In the genomic region with DNA sequence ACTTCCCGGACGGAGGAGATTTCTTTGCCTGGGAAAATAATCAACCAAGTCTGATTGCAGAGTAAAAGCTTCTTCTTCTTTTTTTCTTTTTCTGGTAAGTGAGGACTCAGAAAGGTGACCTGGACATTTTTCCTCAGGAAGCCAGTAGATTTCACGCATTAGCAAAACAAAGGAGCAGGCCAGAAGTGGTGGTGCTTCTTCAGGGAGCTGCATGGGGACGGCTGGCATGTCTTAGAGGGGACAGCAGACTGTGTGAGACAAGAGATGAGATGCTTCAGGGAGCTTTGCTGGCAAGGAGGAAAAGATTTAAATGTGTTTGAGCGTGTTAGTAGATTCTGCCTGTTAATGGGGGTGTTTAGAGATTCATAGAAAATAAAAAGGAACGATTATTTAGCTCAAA, we compare ENCODE assay signal across 20 mouse cellular contexts.
DNase-seq lines count a peak whose midpoint lies in the region; ATAC-seq and TF ChIP-seq lines count a peak whose summit lies in the region.
"Had no signal": no experiment of that assay in that cellular context is flagged by ENCODE, and none has a peak within 500 bp of the region (broad histone marks: within the 10 kb centered on the region; RNA-seq: fewer than 3 reads in every experiment).

No protein-coding gene starts in this region.

- H3K79me2 ChIP-seq in heart, adult 2 months (replicated peaks; ENCODE audit: control insufficient read depth, insufficient read depth, low read length), result no peaks in the 10 kb centered on the region

- H3K36me3 ChIP-seq in heart, adult 2 months (ENCODE audit: control insufficient read depth, insufficient read depth, low read length), result no peaks in the 10 kb centered on the region
- no peaks in the 10 kb centered on the region for H3K36me3 ChIP-seq in intestine, embryonic 15.5 days
- no peaks in the 10 kb centered on the region for H3K36me3 ChIP-seq in intestine, embryonic 16.5 days (ENCODE audit: control insufficient read depth, insufficient read depth, low read length)
- no peaks in the 10 kb centered on the region for H3K36me3 ChIP-seq in midbrain, embryonic 16.5 days (ENCODE audit: control insufficient read depth, insufficient read depth, low read length)
- H3K36me3 ChIP-seq in midbrain, embryonic 15.5 days (replicated peaks), result no peaks in the 10 kb centered on the region
- no peaks in the 10 kb centered on the region for H3K36me3 ChIP-seq in embryonic facial prominence, embryonic 14.5 days (ENCODE audit: control insufficient read depth, insufficient read depth, low read length)
- H3K36me3 ChIP-seq: kidney, embryonic 15.5 days; limb, embryonic 15.5 days; liver, embryonic 15.5 days; neural tube, embryonic 12.5 days had no signal

- no peak for TF ChIP-seq CTCF in heart, adult 2 months (IDR thresholded peaks at IDR 0.05)

- peak overlapping the region; percentile 6; the same call in 1 of the 2 replicates for H3K4me3 ChIP-seq in heart, adult 2 months
- no peak overlapping the region for H3K4me3 ChIP-seq in intestine, embryonic 15.5 days (replicated peaks)
- no peak overlapping the region for H3K4me3 ChIP-seq in intestine, embryonic 16.5 days (ENCODE audit: low read length)
- no peak overlapping the region for H3K4me3 ChIP-seq in midbrain, embryonic 16.5 days (ENCODE audit: low read depth, low read length)
- H3K4me3 ChIP-seq in midbrain, embryonic 15.5 days, result no peak overlapping the region
- H3K4me3 ChIP-seq in embryonic facial prominence, embryonic 14.5 days (ENCODE audit: low read depth, low read length), result no peak overlapping the region
- H3K4me3 ChIP-seq: kidney, embryonic 15.5 days; limb, embryonic 15.5 days; liver, embryonic 15.5 days; megakaryocyte, embryonic 14.5 days; neural tube, embryonic 12.5 days had no signal

- H3K4me2 ChIP-seq in intestine, embryonic 15.5 days (replicated peaks), result 0 out of 2 replicates have a peak overlapping the region, but pooled peaks have one; percentile 19
- H3K4me2 ChIP-seq in intestine, embryonic 16.5 days (ENCODE audit: low read depth, low read length), result no peak overlapping the region
- H3K4me2 ChIP-seq in midbrain, embryonic 16.5 days (ENCODE audit: low read length), result peak overlapping the region; percentile 5; the same call in 1 of the 2 replicates
- no peak overlapping the region for H3K4me2 ChIP-seq in midbrain, embryonic 15.5 days
- H3K4me2 ChIP-seq in embryonic facial prominence, embryonic 14.5 days (ENCODE audit: low read depth, low read length), result peak overlapping the region; percentile 19
- H3K4me2 ChIP-seq: kidney, embryonic 15.5 days; limb, embryonic 15.5 days; liver, embryonic 15.5 days; neural tube, embryonic 12.5 days had no signal

- H3K9ac ChIP-seq in heart, adult 2 months (ENCODE audit: low read depth, low read length), result no peak overlapping the region
- H3K9ac ChIP-seq in intestine, embryonic 15.5 days, result no peak overlapping the region
- H3K9ac ChIP-seq in intestine, embryonic 16.5 days (ENCODE audit: low read depth, low read length), result no peak overlapping the region
- no peak overlapping the region for H3K9ac ChIP-seq in midbrain, embryonic 16.5 days (ENCODE audit: low read depth, low read length)
- H3K9ac ChIP-seq in midbrain, embryonic 15.5 days, result no peak overlapping the region
- no peak overlapping the region for H3K9ac ChIP-seq in embryonic facial prominence, embryonic 14.5 days (ENCODE audit: low read depth, low read length)
- H3K9ac ChIP-seq: kidney, embryonic 15.5 days; limb, embryonic 15.5 days; liver, embryonic 15.5 days; neural tube, embryonic 12.5 days had no signal

- no peak for ATAC-seq in intestine, embryonic 15.5 days
- no peak for ATAC-seq in intestine, embryonic 16.5 days
- no peak for ATAC-seq in midbrain, embryonic 16.5 days
- ATAC-seq in midbrain, embryonic 15.5 days (replicated peaks), result no peak
- no peak for ATAC-seq in embryonic facial prominence, embryonic 14.5 days (ENCODE audit: low read depth)
- ATAC-seq: activated CD4-positive, CD25-positive, alpha-beta regulatory T cell, adult 4 months; forebrain, embryonic 14.5 days had no signal

- H3K27ac ChIP-seq in heart, adult 2 months, result no peak overlapping the region; the same call in 1 of the 2 replicates
- no peak overlapping the region for H3K27ac ChIP-seq in intestine, embryonic 15.5 days
- no peak overlapping the region for H3K27ac ChIP-seq in intestine, embryonic 16.5 days (ENCODE audit: low read length)
- no peak overlapping the region for H3K27ac ChIP-seq in midbrain, embryonic 16.5 days (ENCODE audit: low read length)
- H3K27ac ChIP-seq in midbrain, embryonic 15.5 days, result no peak overlapping the region
- no peak overlapping the region for H3K27ac ChIP-seq in embryonic facial prominence, embryonic 14.5 days (replicated peaks; ENCODE audit: low read depth, low read length)
- H3K27ac ChIP-seq: kidney, embryonic 15.5 days; limb, embryonic 15.5 days; liver, embryonic 15.5 days; neural tube, embryonic 12.5 days had no signal

- no peaks in the 10 kb centered on the region for H3K9me3 ChIP-seq in intestine, embryonic 15.5 days
- no peaks in the 10 kb centered on the region for H3K9me3 ChIP-seq in intestine, embryonic 16.5 days (ENCODE audit: control insufficient read depth, low read length)
- H3K9me3 ChIP-seq in midbrain, embryonic 16.5 days (replicated peaks; ENCODE audit: control insufficient read depth, low read length, poor library complexity, severe bottlenecking), result no peaks in the 10 kb centered on the region
- no peaks in the 10 kb centered on the region for H3K9me3 ChIP-seq in midbrain, embryonic 15.5 days
- no peaks in the 10 kb centered on the region for H3K9me3 ChIP-seq in embryonic facial prominence, embryonic 14.5 days (ENCODE audit: control insufficient read depth, low read length)
- H3K9me3 ChIP-seq: kidney, embryonic 15.5 days; limb, embryonic 15.5 days; liver, embryonic 15.5 days; neural tube, embryonic 12.5 days had no signal

- intact Hi-C loops in heart, adult 2 months (cut with DNase I), result no loop called here

- no peaks in the 10 kb centered on the region for H3K4me1 ChIP-seq in heart, adult 2 months (ENCODE audit: control insufficient read depth, insufficient read depth, low read length)
- H3K4me1 ChIP-seq in intestine, embryonic 15.5 days (replicated peaks), result no peaks in the 10 kb centered on the region
- H3K4me1 ChIP-seq in intestine, embryonic 16.5 days (ENCODE audit: control insufficient read depth, insufficient read depth, low read length), result no peaks in the 10 kb centered on the region
- H3K4me1 ChIP-seq in midbrain, embryonic 16.5 days (ENCODE audit: control insufficient read depth, insufficient read depth, low read length), result peaks cover 5% of the 10 kb centered on the region
- H3K4me1 ChIP-seq in midbrain, embryonic 15.5 days, result peaks cover 8% of the 10 kb centered on the region; the same call in 1 of the 2 replicates
- H3K4me1 ChIP-seq in embryonic facial prominence, embryonic 14.5 days (ENCODE audit: control insufficient read depth, insufficient read depth, low read length), result peaks cover 8% of the 10 kb centered on the region; the same call in 1 of the 2 replicates
- H3K4me1 ChIP-seq: kidney, embryonic 15.5 days; liver, embryonic 15.5 days; neural tube, embryonic 12.5 days had no signal

- no peak for DNase-seq in heart, adult 2 months
- DNase-seq in heart, postnatal 4 days, result no peak
- no peak for DNase-seq in embryonic facial prominence, embryonic 14.5 days (ENCODE audit: low spot score)
- no peak for DNase-seq in adrenal gland, postnatal 14 days
- DNase-seq: adrenal gland, postnatal 36 days; cerebellum, adult 8-10 months; gastrocnemius, postnatal 25 days; heart, postnatal 36 days; layer of hippocampus, postnatal 36 days had no signal

- WGBS in heart, adult 2 months, result 58% methylated on average over 6 of the region's 6 CpGs
- 75% methylated on average over 6 of the region's 6 CpGs for WGBS in intestine, embryonic 15.5 days
- WGBS in intestine, embryonic 16.5 days, result 77% methylated on average over 6 of the region's 6 CpGs
- WGBS in midbrain, embryonic 16.5 days, result 44% methylated on average over 6 of the region's 6 CpGs
- 49% methylated on average over 6 of the region's 6 CpGs for WGBS in midbrain, embryonic 15.5 days
- WGBS in embryonic facial prominence, embryonic 14.5 days, result 56% methylated on average over 6 of the region's 6 CpGs

- no peak for TF ChIP-seq POLR2A in heart, adult 2 months (IDR thresholded peaks at IDR 0.05; ENCODE audit: insufficient read depth, low read depth, low read length)

- H3K27me3 ChIP-seq in heart, adult 2 months (ENCODE audit: control insufficient read depth, insufficient read depth, low read length), result no peaks in the 10 kb centered on the region
- H3K27me3 ChIP-seq in intestine, embryonic 15.5 days (replicated peaks), result no peaks in the 10 kb centered on the region
- H3K27me3 ChIP-seq in intestine, embryonic 16.5 days (replicated peaks; ENCODE audit: control insufficient read depth, insufficient read depth, low read length), result no peaks in the 10 kb centered on the region
- no peaks in the 10 kb centered on the region for H3K27me3 ChIP-seq in midbrain, embryonic 16.5 days (ENCODE audit: control insufficient read depth, insufficient read depth, low read depth, low read length)
- no peaks in the 10 kb centered on the region for H3K27me3 ChIP-seq in midbrain, embryonic 15.5 days (replicated peaks)
- H3K27me3 ChIP-seq in embryonic facial prominence, embryonic 14.5 days (replicated peaks; ENCODE audit: control insufficient read depth, insufficient read depth, low read length), result no peaks in the 10 kb centered on the region
- H3K27me3 ChIP-seq: kidney, embryonic 15.5 days; limb, embryonic 15.5 days; liver, embryonic 15.5 days; megakaryocyte, embryonic 14.5 days; neural tube, embryonic 12.5 days had no signal

- TF ChIP-seq EP300 in heart, adult 2 months (IDR thresholded peaks at IDR 0.05; ENCODE audit: insufficient read depth, low read depth, low read length), result no peak

Comparison
In these comparisons a context has a peak if more than half of its experiments do, and no peak if none do; other contexts are left out.
1. H3K4me2 ChIP-seq: peak in intestine, embryonic 15.5 days (single experiment), midbrain, embryonic 16.5 days (single experiment) and embryonic facial prominence, embryonic 14.5 days (single experiment); none in intestine, embryonic 16.5 days (single experiment) and midbrain, embryonic 15.5 days (single experiment).